In genomic region chr7:16130956-16131634, GRCm38 (mm10) we compare ENCODE assay signal across 8 mouse cellular contexts. TPM values are rescaled to one million over a fixed set of nuclear protein-coding genes. Genes with fewer than 3 reads are reported as not detected.
DNase-seq lines count a peak whose midpoint lies in the region; ATAC-seq and TF ChIP-seq lines count a peak whose summit lies in the region.
"Had no signal": no experiment of that assay in that cellular context is flagged by ENCODE, and none has a peak within 500 bp of the region (broad histone marks: within the 10 kb centered on the region; RNA-seq: fewer than 3 reads in every experiment).

No protein-coding gene starts in this region.

- H3K4me2 ChIP-seq in lung, embryonic 14.5 days = peak overlapping the region; percentile 79
- H3K4me2 ChIP-seq in embryonic facial prominence, embryonic 15.5 days (replicated peaks) = peak overlapping the region; percentile 83
- H3K4me2 ChIP-seq in intestine, embryonic 15.5 days (replicated peaks) = peak overlapping the region; percentile 86
- peak overlapping the region; percentile 66 for H3K4me2 ChIP-seq in stomach, embryonic 14.5 days (replicated peaks; ENCODE audit: low read depth, low read length)

- no peak for DNase-seq in lung, embryonic 14.5 days
- DNase-seq in lung, adult 18-20 months = no peak
- DNase-seq in layer of hippocampus, postnatal 25 days (ENCODE audit: extremely low spot score in 1 of 2, low spot score in 1 of 2) = no peak
- DNase-seq in urinary bladder, postnatal 10 days (ENCODE audit: low spot score) = no peak

- no peak for TF ChIP-seq CTCF in lung, embryonic 14.5 days (IDR thresholded peaks at IDR 0.05; ENCODE audit: low read depth)

- H3K9ac ChIP-seq in lung, embryonic 14.5 days = peak overlapping the region; percentile 6; the same call in 1 of the 2 replicates
- no peak overlapping the region for H3K9ac ChIP-seq in embryonic facial prominence, embryonic 15.5 days
- no peak overlapping the region for H3K9ac ChIP-seq in intestine, embryonic 15.5 days
- peak overlapping the region; percentile 40; the same call in 1 of the 2 replicates for H3K9ac ChIP-seq in stomach, embryonic 14.5 days (replicated peaks; ENCODE audit: low read depth, low read length)
- H3K9ac ChIP-seq: liver, embryonic 15.5 days had no signal

- H3K9me3 ChIP-seq in lung, embryonic 14.5 days (ENCODE audit: low read depth, low read length) = no peaks in the 10 kb centered on the region
- no peaks in the 10 kb centered on the region for H3K9me3 ChIP-seq in embryonic facial prominence, embryonic 15.5 days (replicated peaks)
- H3K9me3 ChIP-seq in intestine, embryonic 15.5 days = no peaks in the 10 kb centered on the region
- H3K9me3 ChIP-seq in stomach, embryonic 14.5 days (ENCODE audit: control insufficient read depth, low read depth, low read length) = no peaks in the 10 kb centered on the region
- H3K9me3 ChIP-seq: liver, embryonic 15.5 days had no signal

- peak overlapping the region; percentile 50 for H3K4me3 ChIP-seq in lung, embryonic 14.5 days (ENCODE audit: low read depth, low read length)
- H3K4me3 ChIP-seq in embryonic facial prominence, embryonic 15.5 days (replicated peaks) = peak overlapping the region; percentile 58
- peak overlapping the region; percentile 51 for H3K4me3 ChIP-seq in intestine, embryonic 15.5 days (replicated peaks)
- H3K4me3 ChIP-seq in stomach, embryonic 14.5 days (ENCODE audit: low read depth, low read length) = peak overlapping the region; percentile 53

- ATAC-seq in lung, embryonic 14.5 days (ENCODE audit: insufficient read depth) = no peak
- ATAC-seq in embryonic facial prominence, embryonic 15.5 days (ENCODE audit: insufficient number of reproducible peaks, low FRiP score, low TSS enrichment, low read depth) = no peak
- no peak for ATAC-seq in intestine, embryonic 15.5 days
- ATAC-seq in stomach, embryonic 14.5 days (ENCODE audit: insufficient number of reproducible peaks, insufficient read depth, low FRiP score, low read depth) = no peak

- H3K27ac ChIP-seq in lung, embryonic 14.5 days (ENCODE audit: low read depth) = no peak overlapping the region
- H3K27ac ChIP-seq in embryonic facial prominence, embryonic 15.5 days (replicated peaks) = no peak overlapping the region
- no peak overlapping the region for H3K27ac ChIP-seq in intestine, embryonic 15.5 days
- no peak overlapping the region for H3K27ac ChIP-seq in stomach, embryonic 14.5 days (ENCODE audit: low read length)
- H3K27ac ChIP-seq: liver, embryonic 15.5 days had no signal

- peaks cover 14% of the 10 kb centered on the region; the same call in 1 of the 2 replicates for H3K4me1 ChIP-seq in lung, embryonic 14.5 days (ENCODE audit: insufficient read depth)
- H3K4me1 ChIP-seq in embryonic facial prominence, embryonic 15.5 days = peaks cover 33% of the 10 kb centered on the region
- H3K4me1 ChIP-seq in intestine, embryonic 15.5 days (replicated peaks) = peaks cover 25% of the 10 kb centered on the region
- peaks cover 10% of the 10 kb centered on the region; the same call in 1 of the 2 replicates for H3K4me1 ChIP-seq in stomach, embryonic 14.5 days (ENCODE audit: control insufficient read depth, insufficient read depth, low read length)

- WGBS in lung, embryonic 14.5 days = 30% methylated on average over 13 of the region's 13 CpGs
- WGBS in embryonic facial prominence, embryonic 15.5 days = 35% methylated on average over 13 of the region's 13 CpGs
- 26% methylated on average over 13 of the region's 13 CpGs for WGBS in intestine, embryonic 15.5 days
- WGBS in stomach, embryonic 14.5 days = 21% methylated on average over 13 of the region's 13 CpGs

- H3K36me3 ChIP-seq in lung, embryonic 14.5 days (ENCODE audit: insufficient read depth) = no peaks in the 10 kb centered on the region
- H3K36me3 ChIP-seq in embryonic facial prominence, embryonic 15.5 days = peaks cover 6% of the 10 kb centered on the region
- no peaks in the 10 kb centered on the region for H3K36me3 ChIP-seq in intestine, embryonic 15.5 days
- peaks cover 4% of the 10 kb centered on the region for H3K36me3 ChIP-seq in stomach, embryonic 14.5 days (ENCODE audit: control insufficient read depth, insufficient read depth, low read length)
- H3K36me3 ChIP-seq: liver, embryonic 15.5 days had no signal

- H3K27me3 ChIP-seq in lung, embryonic 14.5 days (ENCODE audit: insufficient read depth, low read length) = no peaks in the 10 kb centered on the region
- no peaks in the 10 kb centered on the region for H3K27me3 ChIP-seq in embryonic facial prominence, embryonic 15.5 days
- H3K27me3 ChIP-seq in intestine, embryonic 15.5 days (replicated peaks) = no peaks in the 10 kb centered on the region
- no peaks in the 10 kb centered on the region for H3K27me3 ChIP-seq in stomach, embryonic 14.5 days (ENCODE audit: control insufficient read depth, insufficient read depth, low read length)

RNA-seq across cellular contexts. Expression of gene Slc8a2, which starts 1.5 kb away (rescaled TPM):
- 0.12 and 0.17 TPM in 2 replicates for polyA plus RNA-seq in lung, embryonic 14.5 days (2014; fragmentation: Nextera tagmentation; extraction: Ambion mirVana)
- 0.25 and 0.35 TPM in 2 replicates for polyA plus RNA-seq in embryonic facial prominence, embryonic 15.5 days (2015; fragmentation: Nextera tagmentation; extraction: Ambion mirVana)
- 0.15 and 0.23 TPM in 2 replicates for polyA plus RNA-seq in intestine, embryonic 15.5 days (2015; fragmentation: Nextera tagmentation; extraction: Ambion mirVana)
- 0.35 and 0.38 TPM in 2 replicates for polyA plus RNA-seq in stomach, embryonic 14.5 days (2014; fragmentation: Nextera tagmentation; extraction: Ambion mirVana)
- total RNA-seq in layer of hippocampus, postnatal 25 days (2021) = 100 to 1,000 TPM; 294 to 322 TPM
- polyA plus RNA-seq: liver, embryonic 15.5 days had no signal

RNA-seq across cellular contexts. Expression of gene Kptn, which starts 11.4 kb away (rescaled TPM):
- polyA plus RNA-seq in lung, embryonic 14.5 days (2014; fragmentation: Nextera tagmentation; extraction: Ambion mirVana) = 26.6 and 26.7 TPM in 2 replicates
- 31.1 and 33.9 TPM in 2 replicates for polyA plus RNA-seq in embryonic facial prominence, embryonic 15.5 days (2015; fragmentation: Nextera tagmentation; extraction: Ambion mirVana)
- 24.4 and 25.6 TPM in 2 replicates for polyA plus RNA-seq in intestine, embryonic 15.5 days (2015; fragmentation: Nextera tagmentation; extraction: Ambion mirVana)
- polyA plus RNA-seq in stomach, embryonic 14.5 days (2014; fragmentation: Nextera tagmentation; extraction: Ambion mirVana) = 30.3 and 31.2 TPM in 2 replicates
- 10 to 100 TPM; 32.3 to 37.8 TPM for total RNA-seq in layer of hippocampus, postnatal 25 days (2021)

RNA-seq across cellular contexts. Expression of gene Napa, which starts 32.8 kb away (rescaled TPM):
- polyA plus RNA-seq in lung, embryonic 14.5 days (2014; fragmentation: Nextera tagmentation; extraction: Ambion mirVana) = 168 and 176 TPM in 2 replicates
- polyA plus RNA-seq in embryonic facial prominence, embryonic 15.5 days (2015; fragmentation: Nextera tagmentation; extraction: Ambion mirVana) = 244 and 245 TPM in 2 replicates
- 186 and 194 TPM in 2 replicates for polyA plus RNA-seq in intestine, embryonic 15.5 days (2015; fragmentation: Nextera tagmentation; extraction: Ambion mirVana)
- 188 and 213 TPM in 2 replicates for polyA plus RNA-seq in stomach, embryonic 14.5 days (2014; fragmentation: Nextera tagmentation; extraction: Ambion mirVana)
- 100 to 1,000 TPM; 282 to 301 TPM for total RNA-seq in layer of hippocampus, postnatal 25 days (2021)

RNA-seq across cellular contexts. Expression of gene Meis3, which starts 43.8 kb away (rescaled TPM):
- 21.0 and 24.9 TPM in 2 replicates for polyA plus RNA-seq in lung, embryonic 14.5 days (2014; fragmentation: Nextera tagmentation; extraction: Ambion mirVana)
- polyA plus RNA-seq in embryonic facial prominence, embryonic 15.5 days (2015; fragmentation: Nextera tagmentation; extraction: Ambion mirVana) = 47.6 and 51.5 TPM in 2 replicates
- 30.8 and 31.8 TPM in 2 replicates for polyA plus RNA-seq in intestine, embryonic 15.5 days (2015; fragmentation: Nextera tagmentation; extraction: Ambion mirVana)
- 32.2 and 44.4 TPM in 2 replicates for polyA plus RNA-seq in stomach, embryonic 14.5 days (2014; fragmentation: Nextera tagmentation; extraction: Ambion mirVana)
- 10 to 100 TPM; 34.3 to 41.1 TPM for total RNA-seq in layer of hippocampus, postnatal 25 days (2021)

Comparison
In these comparisons a context has a peak if more than half of its experiments do, and no peak if none do; other contexts are left out.
1. H3K9ac ChIP-seq: peak in lung, embryonic 14.5 days (single experiment) and stomach, embryonic 14.5 days (single experiment); none in embryonic facial prominence, embryonic 15.5 days (single experiment) and intestine, embryonic 15.5 days (single experiment).
2. Peak in every context shown above with its lines, with median percentiles within 50 percentile points of each other: H3K4me2 ChIP-seq and H3K4me3 ChIP-seq.